Mouse (Mus musculus): Measurements from ENCODE around the gene Pkn2.

The Pkn2 gene

GRCm38 (mm10) chr3:142834024-142834423 lies 47.8 kb downstream of the Pkn2 start:
- DNase-seq (ENCODE audit: low read depth), result no peak

GRCm38 (mm10) chr3:142832910-142833309 lies 48.9 kb downstream of the Pkn2 start:
- no peak for DNase-seq (ENCODE audit: low read depth)

- DNase-seq (ENCODE audit: low read depth), result no peak
Observed at GRCm38 (mm10) chr3:142826449-142827146, 55.2 kb downstream of the Pkn2 start.

GRCm38 (mm10) chr3:142823606-142824005 lies 58.2 kb downstream of the Pkn2 start:
- DNase-seq (ENCODE audit: low read depth), result no peak

GRCm38 (mm10) chr3:142817506-142817905 lies 64.3 kb downstream of the Pkn2 start:
- DNase-seq (ENCODE audit: low read depth), result no peak

- no peak for DNase-seq (ENCODE audit: low read depth)
Observed at GRCm38 (mm10) chr3:142811582-142811981, 70.2 kb downstream of the Pkn2 start.

GRCm38 (mm10) chr3:142795587-142795986 lies 86.2 kb downstream of the Pkn2 start:
- DNase-seq (ENCODE audit: low read depth), result no peak

GRCm38 (mm10) chr3:142786423-142787072 lies 95.3 kb downstream of the Pkn2 start:
- no peak for DNase-seq (ENCODE audit: low read depth)

- no peak for DNase-seq (ENCODE audit: low read depth)
Observed at GRCm38 (mm10) chr3:142777227-142777626, 104.6 kb downstream of the Pkn2 start.

GRCm38 (mm10) chr3:142773538-142774191 lies 108.1 kb downstream of the Pkn2 start:
- DNase-seq (ENCODE audit: low read depth), result no peak

- DNase-seq (ENCODE audit: low read depth), result no peak
Observed at GRCm38 (mm10) chr3:142770518-142770917, 111.3 kb downstream of the Pkn2 start.

GRCm38 (mm10) chr3:142768498-142768897 lies 113.3 kb downstream of the Pkn2 start:
- no peak for DNase-seq (ENCODE audit: low read depth)

- no peak for DNase-seq (ENCODE audit: low read depth)
Observed at GRCm38 (mm10) chr3:142765778-142766165, 116.0 kb downstream of the Pkn2 start.

- peak; percentile 86 for DNase-seq (ENCODE audit: low read depth)
Observed at GRCm38 (mm10) chr3:142764995-142765777, 116.6 kb downstream of the Pkn2 start, which contains the start of gene Gtf2b. TSS of gene Gtf2b (plus strand) at chr3:142765045.

- no peak for DNase-seq (ENCODE audit: low read depth)
Observed at GRCm38 (mm10) chr3:142760356-142760755, 121.4 kb downstream of the Pkn2 start.

- DNase-seq (ENCODE audit: low read depth), result no peak
Observed at GRCm38 (mm10) chr3:142758593-142758992, 123.2 kb downstream of the Pkn2 start.

GRCm38 (mm10) chr3:142757841-142758240 lies 124.0 kb downstream of the Pkn2 start:
- no peak for DNase-seq (ENCODE audit: low read depth)

GRCm38 (mm10) chr3:142755132-142755867 lies 126.5 kb downstream of the Pkn2 start:
- no peak for DNase-seq (ENCODE audit: low read depth)

GRCm38 (mm10) chr3:142749131-142749530 lies 132.7 kb downstream of the Pkn2 start:
- DNase-seq (ENCODE audit: low read depth), result no peak

- no peak for DNase-seq (ENCODE audit: low read depth)
Observed at GRCm38 (mm10) chr3:142747673-142748072, 134.1 kb downstream of the Pkn2 start.

- no peak for DNase-seq (ENCODE audit: low read depth)
Observed at GRCm38 (mm10) chr3:142745076-142745475, 136.7 kb downstream of the Pkn2 start.
